Mouse (Mus musculus) c-Kit-positive CD71-positive TER-119-negative erythroid progenitor cells, embryonic 14.5 days (primary cell): ENCODE data around the gene Olfr1042.
"Not testable (repeated sequence)": the region's sequence is repeated elsewhere in the genome, so short reads cannot be mapped to it uniquely, and the experiment has no call there.

Source experiments
- DNase-seq: peaks from one replicate; pipeline ENCODE4 v3.0.0-alpha.2; 2013; ENCODE audit warnings: low read depth

Gene Olfr1042

DNA sequence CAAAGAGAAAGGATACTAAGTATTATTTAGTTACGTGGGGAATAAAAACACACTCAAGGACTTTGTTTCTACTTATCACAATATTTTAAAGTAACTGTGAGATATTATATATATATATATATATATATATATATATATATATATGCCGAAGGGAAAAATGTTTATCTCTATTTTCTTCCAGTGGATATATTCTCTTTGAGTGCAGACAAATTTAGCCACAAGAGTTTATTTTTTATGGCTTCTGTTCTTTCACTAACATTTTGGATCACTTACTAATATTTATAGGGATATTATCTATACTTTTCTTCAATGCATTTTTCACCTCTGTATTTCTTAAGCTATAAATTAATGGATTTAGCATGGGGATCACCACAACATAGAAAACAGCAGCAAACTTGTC, at the start of gene Olfr1042:
TSS of gene Olfr1042 (minus strand) at position 101 of the 400 bp plus-strand sequence.
- no peak for DNase-seq

DNA sequence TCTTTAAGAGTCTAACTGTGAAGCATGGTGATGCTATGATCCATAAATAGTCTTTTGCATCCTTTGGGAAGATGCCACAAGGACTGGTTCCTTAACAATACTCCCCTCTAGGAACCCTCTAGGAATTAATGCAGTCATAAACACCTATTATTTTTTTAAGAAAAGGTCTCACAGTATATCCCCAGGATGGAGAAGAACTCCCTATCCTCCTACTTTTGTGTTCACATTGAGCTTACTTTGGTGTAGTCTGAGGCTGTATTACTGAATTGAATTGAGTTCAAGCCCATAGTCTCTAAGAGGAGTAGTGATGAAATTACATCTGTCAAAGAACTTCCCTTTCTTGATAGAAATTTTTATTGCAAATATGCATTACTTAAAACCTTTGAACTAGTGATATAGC, 41.3 kb upstream of the Olfr1042 start, which contains the start of gene Olfr1045:
TSS of gene Olfr1045 (minus strand) at position 101 of the 400 bp plus-strand sequence.
- no peak for DNase-seq

DNA sequence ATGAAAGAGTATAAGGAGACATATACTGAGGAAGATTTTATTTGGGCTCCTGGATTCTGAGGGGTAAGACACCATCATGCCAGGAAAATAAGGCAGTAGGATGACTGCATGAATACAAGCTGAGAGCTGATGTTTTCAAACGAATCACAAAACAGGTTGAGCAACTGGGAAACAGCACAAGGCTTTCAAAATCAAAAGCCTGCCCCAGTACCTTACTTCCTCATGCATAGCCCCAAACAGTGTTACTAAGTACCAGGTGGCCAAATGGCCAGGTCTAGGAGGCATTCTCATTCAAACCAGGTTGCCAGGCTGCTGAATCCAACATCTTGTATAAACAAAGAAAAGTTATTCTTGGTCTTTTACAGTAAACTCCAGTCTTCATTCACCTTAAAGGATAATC, 34.2 kb upstream of the Olfr1042 start:
- DNase-seq = no peak

DNA sequence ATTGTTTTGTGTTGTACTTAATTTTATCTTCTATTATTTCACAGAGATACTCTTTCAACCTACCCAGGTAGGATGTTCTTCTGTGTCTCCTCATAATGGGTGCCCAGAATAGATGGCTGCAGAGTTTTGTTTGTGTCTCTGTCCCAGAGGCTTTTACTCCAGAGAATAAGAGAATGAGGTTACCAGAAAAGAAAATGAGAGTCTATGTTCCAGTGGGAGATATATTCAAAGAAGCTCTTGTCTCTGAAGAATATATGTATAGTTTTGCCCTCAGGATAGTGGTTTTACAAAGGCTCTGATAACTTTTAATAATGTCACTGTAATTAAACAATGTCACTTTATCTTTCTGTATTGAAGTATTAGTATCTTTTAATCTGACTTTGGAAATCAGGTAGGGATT, 23.9 kb upstream of the Olfr1042 start, which contains the start of gene Olfr52:
TSS of gene Olfr52 (minus strand) at position 101 of the 400 bp plus-strand sequence.
- no peak for DNase-seq

DNA sequence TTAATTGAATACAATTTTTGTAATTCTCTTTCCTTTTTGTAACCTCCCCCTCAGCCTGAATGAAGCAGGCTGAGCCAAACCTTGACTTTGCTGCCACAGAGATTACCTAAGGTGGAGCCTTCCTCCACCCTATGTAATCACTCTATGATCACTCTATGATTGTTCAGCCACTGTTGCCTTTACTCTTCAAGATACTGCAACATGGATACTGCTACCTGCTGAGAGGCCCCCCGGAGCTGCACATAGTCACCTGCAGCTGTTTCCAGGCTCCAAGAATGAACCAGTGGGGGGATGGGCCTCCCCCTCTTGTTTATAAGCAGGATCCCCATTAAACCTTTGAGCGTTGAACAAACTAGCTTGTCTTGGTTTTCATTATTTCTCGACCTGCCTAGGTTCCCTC, 18.3 kb upstream of the Olfr1042 start:
- no peak for DNase-seq

DNA sequence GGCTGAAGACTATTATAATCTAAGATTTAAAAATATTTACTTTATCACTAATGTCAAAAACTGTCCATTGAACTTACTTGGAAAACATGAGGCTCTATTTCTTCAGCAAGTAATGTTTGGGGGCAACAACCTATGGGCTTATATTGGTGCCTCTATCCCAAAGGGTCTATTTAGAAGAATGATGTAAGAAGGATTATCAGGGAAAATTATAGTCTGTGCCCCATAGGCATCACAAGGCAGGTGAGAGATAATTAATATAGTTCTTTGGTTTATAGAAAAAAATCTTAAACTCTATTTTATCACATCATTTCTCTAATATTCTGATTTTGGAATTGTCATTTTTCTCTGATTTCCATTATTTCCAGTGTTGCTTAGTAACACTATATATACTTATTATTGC, 16.1 kb upstream of the Olfr1042 start, which contains the start of gene Olfr1044:
TSS of gene Olfr1044 (minus strand) at position 101 of the 400 bp plus-strand sequence.
- no peak for DNase-seq

DNA sequence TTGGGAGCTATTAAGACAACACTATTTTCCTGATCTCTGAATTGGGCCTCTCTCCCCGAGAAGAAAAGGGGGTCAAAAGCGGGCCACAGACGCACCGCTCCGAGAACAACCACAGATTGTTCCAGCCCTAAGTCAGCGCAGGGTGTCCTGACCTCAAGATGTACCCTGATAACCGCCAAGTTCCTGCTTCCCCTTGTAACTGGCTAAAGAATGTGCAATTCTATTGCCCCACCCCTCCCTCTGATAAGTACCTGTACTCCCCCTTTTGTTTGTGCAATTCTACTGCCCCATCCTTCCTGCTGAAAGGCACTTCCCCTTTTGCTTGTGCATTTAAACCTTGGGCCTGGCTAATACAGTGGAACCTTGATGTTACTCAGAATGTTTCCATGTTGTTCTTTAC, 13.8 kb upstream of the Olfr1042 start:
- not testable (repeated sequence) for DNase-seq

DNA sequence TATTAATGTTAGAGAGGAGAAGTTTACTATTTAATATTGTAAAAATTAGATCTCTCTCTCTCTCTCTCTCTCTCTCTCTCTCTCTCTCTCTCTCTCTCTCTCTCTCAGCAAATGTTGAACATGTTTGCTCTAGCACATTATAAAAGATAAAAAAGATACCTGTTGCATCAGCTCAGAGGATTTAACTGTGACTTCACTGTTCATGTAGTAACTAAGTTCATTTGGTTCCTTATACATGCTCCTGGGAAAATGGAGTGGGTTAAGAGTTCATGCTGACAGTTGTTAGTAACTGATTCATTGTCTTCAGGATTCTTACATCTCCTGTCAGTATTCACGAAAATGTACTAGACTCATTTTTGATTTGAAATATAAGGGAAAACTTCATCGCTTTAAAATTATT, 5.8 kb upstream of the Olfr1042 start, which contains the start of gene Olfr1043:
TSS of gene Olfr1043 (minus strand) at position 101 of the 400 bp plus-strand sequence.
- DNase-seq = no peak

DNA sequence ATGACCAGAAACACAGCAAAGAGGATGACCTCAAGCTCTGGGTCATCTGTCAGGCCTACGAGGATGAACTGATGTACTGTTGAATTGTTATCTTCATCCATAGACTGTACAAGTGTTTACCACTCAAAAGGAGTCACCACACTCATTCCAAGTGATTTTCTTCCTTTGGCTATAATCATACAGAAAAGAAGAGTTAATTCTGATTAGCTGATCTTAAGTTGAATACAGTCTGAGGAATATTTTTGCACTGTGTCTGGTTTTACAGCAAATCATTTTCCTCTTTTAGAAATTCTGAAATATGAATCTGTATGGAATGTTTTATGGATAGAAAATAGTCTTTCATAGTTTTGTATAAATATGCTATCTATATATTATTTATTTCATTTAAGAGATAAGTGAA, 15.0 kb downstream of the Olfr1042 start, which contains the start of gene Olfr1040:
TSS of gene Olfr1040 (minus strand) at position 101 of the 400 bp plus-strand sequence.
- DNase-seq = no peak

DNA sequence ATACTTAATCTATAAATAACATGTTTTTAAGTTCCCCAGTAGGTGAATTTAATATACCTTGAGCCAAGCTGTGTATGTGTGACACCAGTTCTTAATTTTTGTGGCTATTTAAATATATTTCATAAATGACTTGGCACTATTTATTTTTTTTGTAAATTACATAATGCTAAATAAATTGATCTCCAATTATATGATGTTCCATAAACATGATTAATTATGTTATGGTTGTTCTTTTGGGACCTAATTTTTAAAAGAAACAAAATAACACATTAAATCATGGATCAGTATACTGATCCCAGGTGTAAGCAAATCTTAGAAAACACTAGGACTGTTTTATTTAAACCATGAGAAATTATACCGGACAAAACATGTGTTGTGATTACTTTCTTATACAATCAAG, 25.8 kb downstream of the Olfr1042 start, which contains the start of gene Olfr1039:
TSS of gene Olfr1039 (minus strand) at position 101 of the 400 bp plus-strand sequence.
- no peak for DNase-seq
